26 mouse cellular contexts compared by ENCODE assay signal in the genomic region with DNA sequence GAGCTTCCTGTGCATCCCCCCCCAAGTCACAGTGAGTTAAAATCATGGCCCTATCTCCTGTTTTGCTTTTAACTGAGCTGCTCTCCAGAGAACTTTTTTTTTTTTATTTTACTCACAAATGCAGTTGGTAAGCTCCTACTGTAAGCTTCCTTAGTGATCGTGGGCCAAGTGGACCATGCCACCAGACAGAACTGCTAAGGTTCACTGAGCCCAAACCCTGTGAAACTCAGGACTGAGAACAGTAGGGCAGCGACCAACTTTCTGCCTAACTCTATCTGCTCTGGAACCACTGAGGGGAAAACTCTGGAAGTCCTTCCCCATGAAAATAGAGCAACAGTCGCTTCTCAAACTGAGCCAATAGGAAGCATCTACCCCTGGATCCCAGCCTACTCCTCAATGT.
DNase-seq lines count a peak whose midpoint lies in the region; ATAC-seq and TF ChIP-seq lines count a peak whose summit lies in the region.
"Had no signal": no experiment of that assay in that cellular context is flagged by ENCODE, and none has a peak within 500 bp of the region (broad histone marks: within the 10 kb centered on the region; RNA-seq: fewer than 3 reads in every experiment).

No protein-coding gene starts in this region.

- 0 out of 2 replicates have a peak, but pooled peaks cover 2% of the 10 kb centered on the region for H3K4me1 ChIP-seq in kidney, adult 2 months (ENCODE audit: control insufficient read depth, insufficient read depth, low read length)
- no peaks in the 10 kb centered on the region for H3K4me1 ChIP-seq in kidney, embryonic 16.5 days (ENCODE audit: insufficient read depth, low read length)
- H3K4me1 ChIP-seq in midbrain, embryonic 11.5 days (ENCODE audit: control insufficient read depth, insufficient read depth, low read length) = no peaks in the 10 kb centered on the region
- H3K4me1 ChIP-seq: embryonic facial prominence, embryonic 12.5 days; embryonic facial prominence, embryonic 15.5 days; forebrain, embryonic 12.5 days; forebrain, embryonic 15.5 days; heart, embryonic 12.5 days; heart, embryonic 15.5 days; hindbrain, embryonic 10.5 days; hindbrain, embryonic 13.5 days had no signal

- 35% methylated on average over 3 of the region's 3 CpGs for WGBS in kidney, adult 2 months
- WGBS in kidney, embryonic 16.5 days = 66% methylated on average over 3 of the region's 3 CpGs
- 78% methylated on average over 3 of the region's 3 CpGs for WGBS in midbrain, embryonic 11.5 days

- TF ChIP-seq POLR2A in kidney, adult 2 months (IDR thresholded peaks at IDR 0.05; ENCODE audit: low read depth, low read length) = no peak

- no peak for TF ChIP-seq CTCF in kidney, adult 2 months (conservative IDR thresholded peaks at IDR 0.05; ENCODE audit: insufficient read depth, insufficient read length, low read depth, low read length)

- DNase-seq in kidney, adult 2 months = peak; percentile 70
- DNase-seq in kidney, adult 8-10 months = peak; percentile 41 to 55
- peak; percentile 41 to 65 for DNase-seq in kidney, postnatal 25 days
- DNase-seq in urinary bladder, postnatal 36 days (ENCODE audit: low spot score in 2 of 2) = no peak
- no peak for DNase-seq in midbrain, embryonic 11.5 days (ENCODE audit: low spot score, missing footprints)
- DNase-seq: adrenal gland, adult 2 months; adrenal gland, postnatal 25 days; cerebellum, adult 18-20 months; cerebellum, adult 9-10 months; cerebellum, postnatal 25 days; gastrocnemius, postnatal 25 days; heart, adult 18-20 months; heart, postnatal 10 days; heart, postnatal 36 days had no signal

- H3K4me2 ChIP-seq in kidney, embryonic 16.5 days (replicated peaks; ENCODE audit: low read depth, low read length) = no peak overlapping the region
- H3K4me2 ChIP-seq in midbrain, embryonic 11.5 days = no peak overlapping the region
- H3K4me2 ChIP-seq: embryonic facial prominence, embryonic 12.5 days; embryonic facial prominence, embryonic 15.5 days; forebrain, embryonic 12.5 days; forebrain, embryonic 15.5 days; heart, embryonic 12.5 days; heart, embryonic 15.5 days; hindbrain, embryonic 13.5 days had no signal

- no peaks in the 10 kb centered on the region for H3K27me3 ChIP-seq in kidney, adult 2 months (replicated peaks; ENCODE audit: control insufficient read depth, insufficient read depth, low read length)
- no peaks in the 10 kb centered on the region for H3K27me3 ChIP-seq in kidney, embryonic 16.5 days (ENCODE audit: insufficient read depth, low read length)
- no peaks in the 10 kb centered on the region for H3K27me3 ChIP-seq in midbrain, embryonic 11.5 days (ENCODE audit: control insufficient read depth, insufficient read depth, low read length)
- H3K27me3 ChIP-seq: embryonic facial prominence, embryonic 12.5 days; embryonic facial prominence, embryonic 15.5 days; forebrain, embryonic 12.5 days; forebrain, embryonic 15.5 days; heart, embryonic 12.5 days; heart, embryonic 15.5 days; hindbrain, embryonic 13.5 days had no signal

- H3K9ac ChIP-seq in kidney, embryonic 16.5 days (replicated peaks; ENCODE audit: low read length) = no peak overlapping the region
- no peak overlapping the region for H3K9ac ChIP-seq in midbrain, embryonic 11.5 days (ENCODE audit: low read length)
- H3K9ac ChIP-seq: embryonic facial prominence, embryonic 12.5 days; embryonic facial prominence, embryonic 15.5 days; forebrain, embryonic 12.5 days; forebrain, embryonic 15.5 days; heart, embryonic 12.5 days; heart, embryonic 15.5 days; hindbrain, embryonic 13.5 days had no signal

- no peaks in the 10 kb centered on the region for H3K36me3 ChIP-seq in kidney, adult 2 months (ENCODE audit: control insufficient read depth, insufficient read depth, low read length)
- H3K36me3 ChIP-seq in kidney, embryonic 16.5 days (ENCODE audit: insufficient read depth, low read length) = no peaks in the 10 kb centered on the region
- H3K36me3 ChIP-seq in midbrain, embryonic 11.5 days (ENCODE audit: control insufficient read depth, insufficient read depth, low read length) = no peaks in the 10 kb centered on the region
- H3K36me3 ChIP-seq: embryonic facial prominence, embryonic 12.5 days; embryonic facial prominence, embryonic 15.5 days; forebrain, embryonic 12.5 days; forebrain, embryonic 15.5 days; heart, embryonic 12.5 days; heart, embryonic 15.5 days; hindbrain, embryonic 10.5 days; hindbrain, embryonic 13.5 days had no signal

- no peaks in the 10 kb centered on the region for H3K9me3 ChIP-seq in kidney, embryonic 16.5 days (ENCODE audit: low read length)
- H3K9me3 ChIP-seq in midbrain, embryonic 11.5 days (ENCODE audit: control insufficient read depth, low read length) = no peaks in the 10 kb centered on the region
- H3K9me3 ChIP-seq: embryonic facial prominence, embryonic 12.5 days; embryonic facial prominence, embryonic 15.5 days; forebrain, embryonic 12.5 days; forebrain, embryonic 15.5 days; heart, embryonic 12.5 days; heart, embryonic 15.5 days; hindbrain, embryonic 10.5 days; hindbrain, embryonic 13.5 days had no signal

- H3K27ac ChIP-seq in kidney, adult 2 months (ENCODE audit: insufficient read depth, low read depth, low read length) = no peak overlapping the region
- H3K27ac ChIP-seq in kidney, embryonic 16.5 days (ENCODE audit: low read length) = no peak overlapping the region
- H3K27ac ChIP-seq in midbrain, embryonic 11.5 days (ENCODE audit: low read depth, low read length) = no peak overlapping the region
- H3K27ac ChIP-seq: embryonic facial prominence, embryonic 12.5 days; embryonic facial prominence, embryonic 15.5 days; forebrain, embryonic 12.5 days; forebrain, embryonic 15.5 days; heart, embryonic 15.5 days; hindbrain, embryonic 10.5 days; hindbrain, embryonic 13.5 days had no signal

- peak; percentile 49; the same call in 1 of the 2 replicates for ATAC-seq in kidney, embryonic 16.5 days (ENCODE audit: low FRiP score, low TSS enrichment)
- ATAC-seq in erythroid progenitor cell, adult 5-6 weeks (replicated peaks; ENCODE audit: low FRiP score, poor library complexity, severe bottlenecking) = no peak
- ATAC-seq in midbrain, embryonic 11.5 days (ENCODE audit: low FRiP score) = no peak
- ATAC-seq: CD4-positive, CD25-positive, alpha-beta regulatory T cell, adult 4 months; forebrain, embryonic 15.5 days; hindbrain, embryonic 16.5 days had no signal

- no peak overlapping the region for H3K4me3 ChIP-seq in kidney, adult 2 months (ENCODE audit: insufficient read depth, low read depth, low read length)
- no peak overlapping the region for H3K4me3 ChIP-seq in kidney, embryonic 16.5 days (ENCODE audit: low read length)
- no peak overlapping the region for H3K4me3 ChIP-seq in midbrain, embryonic 11.5 days (ENCODE audit: low read depth, low read length)
- H3K4me3 ChIP-seq: embryonic facial prominence, embryonic 12.5 days; embryonic facial prominence, embryonic 15.5 days; forebrain, embryonic 12.5 days; forebrain, embryonic 15.5 days; heart, embryonic 12.5 days; heart, embryonic 15.5 days; hindbrain, embryonic 10.5 days; hindbrain, embryonic 13.5 days had no signal

Comparison
In these comparisons a context has a peak if more than half of its experiments do, and no peak if none do; other contexts are left out.
1. DNase-seq: peak in kidney, adult 2 months (single experiment), kidney, adult 8-10 months (2 of 2) and kidney, postnatal 25 days (2 of 2); none in urinary bladder, postnatal 36 days (0 of 2) and midbrain, embryonic 11.5 days (single experiment).